Mouse (Mus musculus) G1E (cell line): ENCODE data around the gene Aak1. TPM values are rescaled to one million over a fixed set of nuclear protein-coding genes. Genes with fewer than 3 reads are reported as not detected.
A peak's percentile ranks its signal among the peaks of the same experiment; 100 is the strongest.

ENCODE experiments used
- ATAC-seq: 2 replicates; pipeline ENCODE4 v1.8.0; 2016; ENCODE audit warnings: mild to moderate bottlenecking; ENCODE audit not compliant: insufficient number of reproducible peaks, poor library complexity, low FRiP score, severe bottlenecking; ENCODE audit errors: extremely low read depth
- DNase-seq: peaks from one replicate; pipeline ENCODE4 v3.0.0; 2012; ENCODE audit warnings: low spot score
- H3K27me3 ChIP-seq: 2 replicates; pipeline ENCODE4 v1.6.1; 2012; ENCODE audit warnings: mild to moderate bottlenecking, low read length, inconsistent platforms; ENCODE audit not compliant: insufficient read depth
- H3K36me3 ChIP-seq: replicated peaks from 2 replicates; pipeline ENCODE3; 2012; ENCODE audit warnings: mild to moderate bottlenecking, inconsistent platforms
- H3K4me1 ChIP-seq: 2 replicates; pipeline ENCODE4 v1.6.1; 2012; ENCODE audit warnings: low read depth, low read length, inconsistent platforms, mixed read lengths; ENCODE audit not compliant: insufficient read depth
- H3K4me3 ChIP-seq: 2 replicates; pipeline ENCODE4 v1.5.1; 2012; ENCODE audit warnings: low read depth, mild to moderate bottlenecking, inconsistent platforms, low read length, moderate library complexity, mixed read lengths
- H3K9me3 ChIP-seq: replicated peaks from 2 replicates; pipeline ENCODE4 v1.6.1; 2012; ENCODE audit warnings: inconsistent platforms
- CTCF ChIP-seq: IDR thresholded peaks from 2 replicates; pipeline ENCODE4 v1.5.1; 2012; ENCODE audit warnings: low read depth, low read length, inconsistent platforms, mixed read lengths
- GATA1 ChIP-seq: IDR thresholded peaks from 2 replicates; pipeline ENCODE4 v1.6.1; 2012; ENCODE audit warnings: borderline replicate concordance, low read length, inconsistent platforms, mixed read lengths
- GATA2 ChIP-seq: IDR thresholded peaks from 2 replicates; pipeline ENCODE4 v1.6.1; 2012; ENCODE audit warnings: low read depth, low read length, inconsistent platforms, borderline replicate concordance
- POLR2AphosphoS5 ChIP-seq: IDR thresholded peaks from 2 replicates; pipeline ENCODE4 v1.6.1; 2012; ENCODE audit warnings: low read depth, low read length, inconsistent platforms; ENCODE audit not compliant: insufficient replicate concordance
- TAL1 ChIP-seq: conservative IDR thresholded peaks from 2 replicates; pipeline ENCODE4 v1.6.1; 2012; ENCODE audit warnings: low read depth, low read length, inconsistent platforms, mixed read lengths
- polyA plus RNA-seq: library from polyadenylated mRNA; stranded (reverse); fragments of >175 nt; gene quantifications from 2 replicates; pipeline ENCODE4 v1.2.3, GENCODE M21; 2012
- total RNA-seq, 2 experiments: library from RNA; stranded (forward) in 1 of 2; stranded (reverse) in 1 of 2; fragments of 200-1000 nt in 1 of 2; fragments of >200 nt in 1 of 2; fragmentation: Nextera tagmentation in 1 of 2; gene quantifications; 2 replicates each; pipeline ENCODE4 v1.2.3; 2014 to 2017

Aak1 gene
- total and polyA plus RNA-seq, 3 experiments: 14.6 to 181 (median 41.0) TPM

- H3K9me3 ChIP-seq: no peaks in the 10 kb centered on the region
Observed at GRCm38 (mm10) chr6:87005577-87005976, 156.3 kb downstream of the Aak1 start.

DNA sequence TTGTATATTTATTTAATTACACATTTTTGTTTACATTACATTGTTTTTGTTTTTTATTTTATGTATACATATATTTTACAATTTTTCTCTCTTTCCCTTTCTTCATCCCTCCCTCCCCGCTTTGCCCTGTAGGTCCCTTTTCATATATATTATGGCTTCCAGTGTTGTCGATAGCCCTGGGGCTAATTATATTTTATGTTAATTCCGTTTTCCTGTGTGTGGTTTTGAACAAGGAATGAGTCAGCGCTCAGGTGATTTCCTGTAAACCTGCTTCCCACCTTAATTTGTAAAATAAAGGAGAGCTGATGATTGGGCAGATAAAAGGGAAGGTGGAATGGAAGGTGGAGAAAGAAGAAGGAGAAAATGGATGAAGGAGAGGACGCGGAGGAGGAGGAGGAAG lies 159.6 kb downstream of the Aak1 start, which contains the start of gene Nfu1:
Nfu1 (plus strand) TSS at position 350 of the 400 bp plus-strand sequence.
- DNase-seq (no peak), ATAC-seq (no peak)
- peaks cover 29% of the 10 kb centered on the region for H3K36me3 ChIP-seq
- H3K4me3 ChIP-seq: peak within 1 kb of the TSS; percentile 79
- no peaks in the 10 kb centered on the region for H3K9me3 ChIP-seq
- TF ChIP-seq GATA2: no peak
- no peak for TF ChIP-seq TAL1
- no peak for TF ChIP-seq GATA1
- TF ChIP-seq CTCF: no peak
- no peak for TF ChIP-seq POLR2AphosphoS5
- peaks cover 40% of the 10 kb centered on the region for H3K4me1 ChIP-seq
- H3K27me3 ChIP-seq: no peaks in the 10 kb centered on the region

More at GRCm38 (mm10) chr6:87005577-87005976, 156.3 kb downstream of the Aak1 start:
- no peak for TF ChIP-seq GATA1
- no peaks in the 10 kb centered on the region for H3K27me3 ChIP-seq
- no peak for DNase-seq
- peaks cover 18% of the 10 kb centered on the region for H3K36me3 ChIP-seq
- peaks cover 14% of the 10 kb centered on the region for H3K4me1 ChIP-seq
- no peak for ATAC-seq
- no peak overlapping the region for H3K4me3 ChIP-seq

- TF ChIP-seq GATA1: no peak
- no peak for TF ChIP-seq TAL1
- no peak for TF ChIP-seq POLR2AphosphoS5
- no peak for TF ChIP-seq CTCF
- TF ChIP-seq GATA2: no peak
- Histone ChIP-seq H3K9me3 (no peaks in the 10 kb centered on the region), H3K36me3 (peaks cover 36% of the 10 kb centered on the region), H3K4me1 (peaks cover 40% of the 10 kb centered on the region), H3K27me3 (no peaks in the 10 kb centered on the region), H3K4me3 (peak overlapping the region; percentile 79)
- ATAC-seq: peak; percentile 74
- peak; percentile 81 for DNase-seq
Observed at GRCm38 (mm10) chr6:87009692-87010328, 160.5 kb downstream of the Aak1 start.

DNA sequence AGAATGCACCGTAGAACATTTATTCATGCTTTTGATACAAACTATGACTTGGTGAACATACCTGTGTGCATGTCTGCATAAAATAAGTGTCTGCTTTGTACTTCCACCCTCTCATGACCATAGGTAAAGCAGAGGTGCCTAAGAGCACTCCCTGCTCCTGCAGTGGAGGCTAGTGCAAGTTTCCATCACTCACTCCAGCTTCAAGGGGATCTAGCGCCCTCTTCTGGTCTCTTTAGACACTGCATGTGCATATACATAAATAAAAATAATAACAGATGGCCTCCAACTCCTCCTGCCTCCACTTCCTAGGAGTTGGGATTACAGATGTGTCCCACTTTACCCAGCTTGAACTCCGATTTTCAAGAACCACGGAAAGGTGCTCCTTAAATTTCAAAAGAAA lies 167.6 kb downstream of the Aak1 start:
- Histone ChIP-seq H3K36me3 (peaks cover 91% of the 10 kb centered on the region), H3K27me3 (no peaks in the 10 kb centered on the region), H3K4me3 (no peak overlapping the region), H3K4me1 (peaks cover 30% of the 10 kb centered on the region), H3K9me3 (peaks cover 6% of the 10 kb centered on the region)
- no peak for TF ChIP-seq POLR2AphosphoS5
- peak; percentile 63 for TF ChIP-seq CTCF
- DNase-seq: no peak
- ATAC-seq: no peak

GRCm38 (mm10) chr6:87018874-87019273 lies 169.6 kb downstream of the Aak1 start:
- no peak for DNase-seq

GRCm38 (mm10) chr6:87021791-87022190 lies 172.5 kb downstream of the Aak1 start:
- no peaks in the 10 kb centered on the region for H3K27me3 ChIP-seq
- ATAC-seq: no peak
- no peak overlapping the region for H3K4me3 ChIP-seq
- peaks cover 6% of the 10 kb centered on the region for H3K9me3 ChIP-seq
- TF ChIP-seq TAL1 (no peak), GATA1 (no peak), GATA2 (no peak), CTCF (no peak), POLR2AphosphoS5 (no peak)
- H3K36me3 ChIP-seq: peaks cover 87% of the 10 kb centered on the region
- DNase-seq: no peak
- H3K4me1 ChIP-seq: peaks cover 13% of the 10 kb centered on the region

More at GRCm38 (mm10) chr6:87018874-87019273, 169.6 kb downstream of the Aak1 start:
- Histone ChIP-seq H3K4me3 (no peak overlapping the region), H3K36me3 (peaks cover 88% of the 10 kb centered on the region), H3K4me1 (peaks cover 12% of the 10 kb centered on the region), H3K27me3 (no peaks in the 10 kb centered on the region), H3K9me3 (peaks cover 6% of the 10 kb centered on the region)
- TF ChIP-seq CTCF (no peak), GATA1 (no peak), POLR2AphosphoS5 (no peak), GATA2 (no peak), TAL1 (no peak)
- ATAC-seq: no peak

DNA sequence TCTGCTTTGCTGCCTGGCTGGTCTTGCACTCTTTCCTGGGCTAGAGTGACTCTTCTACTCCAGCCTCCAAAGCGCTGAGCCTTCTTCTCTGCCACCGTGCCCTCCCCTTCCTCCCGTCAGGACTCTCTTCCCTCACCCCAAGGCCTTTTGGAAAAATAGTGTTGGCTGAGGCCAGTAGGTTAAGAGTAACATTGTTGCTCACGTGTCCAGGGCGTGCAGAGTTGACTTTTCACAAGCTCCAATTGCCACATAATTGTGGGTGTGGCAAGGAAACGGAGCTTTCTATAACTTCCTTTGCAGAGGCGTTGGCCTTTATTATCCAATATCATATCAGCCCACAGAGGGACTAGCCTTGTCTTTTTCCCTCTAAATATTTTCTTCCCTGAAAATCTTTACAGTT lies 177.7 kb downstream of the Aak1 start:
- Histone ChIP-seq H3K27me3 (no peaks in the 10 kb centered on the region), H3K9me3 (no peaks in the 10 kb centered on the region), H3K4me3 (no peak overlapping the region; the same call in 1 of the 2 replicates), H3K4me1 (peaks cover 25% of the 10 kb centered on the region), H3K36me3 (peaks cover 76% of the 10 kb centered on the region)
- DNase-seq (no peak), ATAC-seq (peak; percentile 40; the same call in 1 of the 2 replicates)
- no peak for TF ChIP-seq GATA1
- no peak for TF ChIP-seq GATA2
- no peak for TF ChIP-seq TAL1
- TF ChIP-seq POLR2AphosphoS5: no peak
- TF ChIP-seq CTCF: no peak
